Mouse (Mus musculus): ENCODE measurements around the gene Gm13276. TPM values are rescaled to one million over a fixed set of nuclear protein-coding genes. Genes with fewer than 3 reads are reported as not detected.
A peak's percentile ranks its signal among the peaks of the same experiment; 100 is the strongest.
"Not testable (repeated sequence)": the region's sequence is repeated elsewhere in the genome, so short reads cannot be mapped to it uniquely, and the experiment has no call there.

Gm13276 gene
- polyA plus RNA-seq, 1 experiment, result not detected

DNA sequence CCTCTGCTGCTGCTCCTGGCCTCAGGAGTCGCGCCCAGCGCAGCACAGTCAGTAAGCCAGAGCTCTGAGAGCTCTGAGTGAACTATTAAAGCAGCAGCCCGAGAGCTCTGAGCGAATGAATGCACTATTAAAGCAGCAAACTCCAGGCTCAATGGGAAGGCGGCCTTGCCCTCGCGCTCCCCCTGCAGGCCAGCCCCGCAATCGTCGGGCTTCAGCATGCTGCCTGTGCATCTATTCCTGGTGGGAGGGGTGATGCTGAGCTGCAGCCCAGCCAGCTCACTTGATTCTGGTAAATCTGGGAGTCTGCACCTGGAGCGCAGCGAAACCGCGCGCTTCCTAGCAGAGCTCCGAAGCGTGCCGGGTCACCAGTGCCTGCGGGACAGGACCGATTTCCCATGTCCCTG, 27.9 kb upstream of the Gm13276 start:
- H3K36me3 ChIP-seq (ENCODE audit: control insufficient read depth, insufficient read depth, low read length); H3K27me3 ChIP-seq (ENCODE audit: control insufficient read depth, insufficient read depth, low read length); H3K4me1 ChIP-seq (ENCODE audit: control insufficient read depth, insufficient read depth, insufficient read length): not testable (repeated sequence)
- Histone ChIP-seq H3K27ac (ENCODE audit: insufficient read depth, low read length) (peak overlapping the region; percentile 97), H3K4me3 (ENCODE audit: extremely low read depth, insufficient read depth, insufficient read length) (peak overlapping the region; percentile 83; the same call in 1 of the 2 replicates)
- peak; percentile 80 to 81 for DNase-seq (ENCODE audit: low read depth in 1 of 2, low spot score in 2 of 2)
- TF ChIP-seq CTCF (IDR thresholded peaks at IDR 0.05; ENCODE audit: extremely low read depth, insufficient read depth, insufficient read length, insufficient replicate concordance), result peak; percentile 60; the same call in 1 of the 2 replicates
- 1% methylated on average over 21 of the region's 21 CpGs for WGBS

DNA sequence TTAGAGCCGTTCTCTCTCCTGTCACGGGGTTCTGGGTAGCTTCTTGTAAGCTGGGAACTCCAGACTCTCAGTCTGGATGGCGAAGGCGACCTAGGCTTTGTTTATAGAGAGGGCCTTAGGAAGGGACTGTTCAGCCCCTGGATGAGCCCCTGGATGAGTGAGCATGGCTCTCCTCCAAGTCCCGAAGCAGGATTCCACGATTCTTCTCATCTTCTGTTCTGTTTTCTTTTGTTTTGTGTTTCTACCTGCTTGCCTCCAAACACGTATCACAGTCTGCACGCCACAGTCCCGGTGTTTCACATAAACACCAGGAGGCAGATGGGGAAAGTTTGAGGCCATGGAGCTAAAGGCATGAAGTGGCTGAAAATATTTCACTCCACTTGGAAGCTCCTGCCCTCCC, 26.8 kb upstream of the Gm13276 start:
- not testable (repeated sequence) for H3K4me3 ChIP-seq (ENCODE audit: extremely low read depth, insufficient read depth, insufficient read length); DNase-seq (ENCODE audit: low read depth in 1 of 2, low spot score in 2 of 2); H3K27ac ChIP-seq (ENCODE audit: insufficient read depth, low read length); H3K4me1 ChIP-seq (ENCODE audit: control insufficient read depth, insufficient read depth, insufficient read length); H3K27me3 ChIP-seq (ENCODE audit: control insufficient read depth, insufficient read depth, low read length); H3K36me3 ChIP-seq (ENCODE audit: control insufficient read depth, insufficient read depth, low read length)
- WGBS, result 90% methylated on average over 9 of the region's 9 CpGs

DNA sequence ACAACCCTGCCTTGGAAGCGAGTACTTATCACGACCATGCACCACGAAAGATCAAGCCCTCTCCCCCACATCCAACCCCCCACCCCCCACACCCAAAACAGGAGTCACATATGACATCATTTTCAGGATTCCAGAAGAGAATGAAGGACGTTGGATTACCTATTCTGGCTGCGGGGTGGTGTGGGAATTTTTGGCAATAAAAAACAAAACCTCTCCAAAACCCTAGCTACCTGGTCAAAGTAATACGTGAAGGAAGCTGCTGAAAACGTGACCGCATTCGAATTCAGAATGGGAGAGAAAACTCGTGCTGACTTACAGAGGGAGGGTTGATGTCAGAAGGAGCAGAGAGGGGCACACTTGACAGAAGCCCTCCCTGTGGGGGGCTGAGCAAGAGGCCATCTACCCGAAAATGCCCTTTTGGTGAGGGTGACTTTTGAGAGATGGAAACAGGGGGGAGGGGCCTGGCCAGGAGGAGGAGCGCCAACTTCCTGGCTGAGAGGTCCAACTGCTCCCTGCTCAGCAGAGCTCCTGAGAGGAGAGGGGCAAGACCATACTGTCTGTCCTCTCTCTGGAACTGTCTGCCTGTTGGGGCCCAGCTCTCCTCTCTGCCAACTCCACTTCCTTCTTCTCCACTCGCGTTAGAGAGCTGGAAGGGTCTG, 25.8 kb upstream of the Gm13276 start, which contains the start of gene Gm13283:
TSS of gene Gm13283 (plus strand) at position 510 of the 659 bp plus-strand sequence.
- H3K36me3 ChIP-seq (ENCODE audit: control insufficient read depth, insufficient read depth, low read length); H3K4me1 ChIP-seq (ENCODE audit: control insufficient read depth, insufficient read depth, insufficient read length); H3K27me3 ChIP-seq (ENCODE audit: control insufficient read depth, insufficient read depth, low read length): not testable (repeated sequence)
- peak in 1 of 2 experiments; percentile 26 for DNase-seq (ENCODE audit: low read depth in 1 of 2, low spot score in 2 of 2)
- Histone ChIP-seq H3K27ac (ENCODE audit: insufficient read depth, low read length) (peak within 1 kb of the TSS; percentile 50; the same call in 1 of the 2 replicates), H3K4me3 (ENCODE audit: extremely low read depth, insufficient read depth, insufficient read length) (peak within 1 kb of the TSS; percentile 61)
- 19% methylated on average over 11 of the region's 14 CpGs for WGBS

DNA sequence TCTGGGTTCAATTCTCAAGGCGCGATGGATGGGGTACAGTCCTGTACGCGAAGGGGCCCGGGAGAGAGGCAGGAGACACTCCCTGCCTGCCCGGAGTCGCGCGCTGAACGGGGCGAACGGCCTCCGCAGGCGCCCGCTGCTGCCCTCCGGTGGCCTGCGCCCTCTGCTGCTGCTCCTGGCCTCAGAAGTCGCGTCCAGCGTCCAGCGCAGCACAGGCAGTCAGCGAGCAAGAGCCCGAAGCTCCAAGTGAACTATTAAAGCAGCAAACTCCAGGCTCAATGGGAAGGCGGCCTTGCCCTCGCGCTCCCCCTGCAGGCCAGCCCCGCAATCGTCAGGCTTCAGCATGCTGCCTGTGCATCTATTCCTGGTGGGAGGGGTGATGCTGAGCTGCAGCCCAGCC, 25.1 kb upstream of the Gm13276 start:
- H3K36me3 ChIP-seq (ENCODE audit: control insufficient read depth, insufficient read depth, low read length); H3K27me3 ChIP-seq (ENCODE audit: control insufficient read depth, insufficient read depth, low read length); H3K4me1 ChIP-seq (ENCODE audit: control insufficient read depth, insufficient read depth, insufficient read length): not testable (repeated sequence)
- DNase-seq (ENCODE audit: low read depth in 1 of 2, low spot score in 2 of 2), result peak; percentile 50 to 52
- H3K4me3 ChIP-seq (ENCODE audit: extremely low read depth, insufficient read depth, insufficient read length), result peak overlapping the region; percentile 61
- peak overlapping the region; percentile 50; the same call in 1 of the 2 replicates for H3K27ac ChIP-seq (ENCODE audit: insufficient read depth, low read length)
- WGBS, result under 1% methylated on average over 26 of the region's 28 CpGs

DNA sequence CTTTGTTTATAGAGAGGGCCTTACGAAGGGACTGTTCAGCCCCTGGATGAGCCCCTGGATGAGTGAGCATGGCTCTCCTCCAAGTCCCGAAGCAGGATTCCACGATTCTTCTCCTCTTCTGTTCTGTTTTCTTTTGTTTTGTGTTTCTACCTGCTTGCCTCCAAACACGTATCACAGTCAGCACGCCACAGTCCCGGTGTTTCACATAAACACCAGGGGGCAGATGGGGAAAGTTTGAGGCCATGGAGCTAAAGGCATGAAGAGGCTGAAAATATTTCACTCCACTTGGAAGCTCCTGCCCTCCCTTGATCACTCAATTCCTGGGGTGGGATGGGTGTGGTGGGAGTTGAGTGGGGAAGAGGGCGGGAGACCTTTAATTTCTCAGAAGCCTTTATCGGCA, 23.7 kb upstream of the Gm13276 start:
- not testable (repeated sequence) for H3K27ac ChIP-seq (ENCODE audit: insufficient read depth, low read length); H3K4me1 ChIP-seq (ENCODE audit: control insufficient read depth, insufficient read depth, insufficient read length); H3K4me3 ChIP-seq (ENCODE audit: extremely low read depth, insufficient read depth, insufficient read length); H3K36me3 ChIP-seq (ENCODE audit: control insufficient read depth, insufficient read depth, low read length); H3K27me3 ChIP-seq (ENCODE audit: control insufficient read depth, insufficient read depth, low read length)
- DNase-seq (ENCODE audit: low read depth in 1 of 2, low spot score in 2 of 2), result peak in 1 of 2 experiments; percentile 69
- 73% methylated on average over 6 of the region's 8 CpGs for WGBS

DNA sequence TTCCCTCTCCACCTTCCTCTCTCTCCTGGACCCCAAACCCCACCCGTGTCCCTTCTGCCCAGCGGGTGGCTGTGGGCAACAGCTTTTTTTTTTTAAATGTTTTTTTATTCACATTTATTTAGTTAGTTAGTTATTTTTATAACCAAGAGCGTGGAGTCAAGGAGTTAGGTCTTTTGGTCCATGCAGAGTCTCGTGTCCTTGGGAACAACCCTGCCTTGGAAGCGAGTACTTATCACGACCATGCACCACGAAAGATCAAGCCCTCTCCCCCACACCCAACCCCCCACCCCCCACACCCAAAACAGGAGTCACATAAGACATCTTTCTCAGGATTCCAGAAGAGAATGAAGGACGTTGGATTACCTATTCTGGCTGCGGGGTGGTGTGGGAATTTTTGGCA, 23.2 kb upstream of the Gm13276 start:
- H3K4me1 ChIP-seq (ENCODE audit: control insufficient read depth, insufficient read depth, insufficient read length); H3K4me3 ChIP-seq (ENCODE audit: extremely low read depth, insufficient read depth, insufficient read length); DNase-seq (ENCODE audit: low read depth in 1 of 2, low spot score in 2 of 2); H3K27me3 ChIP-seq (ENCODE audit: control insufficient read depth, insufficient read depth, low read length); H3K36me3 ChIP-seq (ENCODE audit: control insufficient read depth, insufficient read depth, low read length); H3K27ac ChIP-seq (ENCODE audit: insufficient read depth, low read length): not testable (repeated sequence)
- 60% methylated on average over 9 of the region's 9 CpGs for WGBS

DNA sequence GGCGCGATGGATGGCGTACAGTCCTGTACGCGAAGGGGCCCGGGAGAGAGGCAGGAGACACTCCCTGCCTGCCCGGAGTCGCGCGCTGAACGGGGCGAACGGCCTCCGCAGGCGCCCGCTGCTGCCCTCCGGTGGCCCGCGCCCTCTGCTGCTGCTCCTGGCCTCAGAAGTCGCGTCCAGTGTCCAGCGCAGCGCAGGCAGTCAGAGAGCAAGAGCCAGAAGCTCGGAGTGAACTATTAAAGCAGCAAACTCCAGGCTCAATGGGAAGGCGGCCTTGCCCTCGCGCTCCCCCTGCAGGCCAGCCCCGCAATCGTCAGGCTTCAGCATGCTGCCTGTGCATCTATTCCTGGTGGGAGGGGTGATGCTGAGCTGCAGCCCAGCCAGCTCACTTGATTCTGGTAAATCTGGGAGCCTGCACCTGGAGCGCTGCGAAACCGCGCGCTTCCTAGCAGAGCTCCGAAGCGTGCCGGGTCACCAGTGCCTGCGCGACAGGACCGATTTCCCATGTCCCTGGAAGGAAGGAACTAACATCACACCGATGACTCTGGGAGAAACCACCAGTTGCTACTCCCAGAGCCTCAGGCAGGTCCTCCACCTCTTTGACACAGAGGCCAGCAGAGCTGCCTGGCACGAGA, 22.0 kb upstream of the Gm13276 start:
- H3K4me3 ChIP-seq (ENCODE audit: extremely low read depth, insufficient read depth, insufficient read length), result peak overlapping the region; percentile 51
- H3K4me1 ChIP-seq (ENCODE audit: control insufficient read depth, insufficient read depth, insufficient read length); H3K27me3 ChIP-seq (ENCODE audit: control insufficient read depth, insufficient read depth, low read length); H3K36me3 ChIP-seq (ENCODE audit: control insufficient read depth, insufficient read depth, low read length); H3K27ac ChIP-seq (ENCODE audit: insufficient read depth, low read length): not testable (repeated sequence)
- peak in 1 of 2 experiments; percentile 32 for DNase-seq (ENCODE audit: low read depth in 1 of 2, low spot score in 2 of 2)
- WGBS, result 2% methylated on average over 32 of the region's 42 CpGs

DNA sequence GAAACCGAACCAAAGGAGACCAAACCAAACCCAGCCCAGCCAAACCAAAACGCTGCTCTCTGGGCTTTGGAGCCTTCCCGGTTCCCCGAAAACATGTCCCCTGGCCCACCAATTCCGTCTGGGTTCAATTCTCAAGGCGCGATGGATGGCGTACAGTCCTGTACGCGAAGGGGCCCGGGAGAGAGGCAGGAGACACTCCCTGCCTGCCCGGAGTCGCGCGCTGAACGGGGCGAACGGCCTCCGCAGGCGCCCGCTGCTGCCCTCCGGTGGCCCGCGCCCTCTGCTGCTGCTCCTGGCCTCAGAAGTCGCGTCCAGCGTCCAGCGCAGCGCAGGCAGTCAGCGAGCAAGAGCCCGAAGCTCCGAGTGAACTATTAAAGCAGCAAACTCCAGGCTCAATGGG, 12.0 kb upstream of the Gm13276 start, which contains the start of gene Gm13290:
TSS of gene Gm13290 (plus strand) at position 301 of the 400 bp plus-strand sequence.
- H3K27ac ChIP-seq (ENCODE audit: insufficient read depth, low read length); DNase-seq (ENCODE audit: low read depth in 1 of 2, low spot score in 2 of 2); H3K4me3 ChIP-seq (ENCODE audit: extremely low read depth, insufficient read depth, insufficient read length); H3K27me3 ChIP-seq (ENCODE audit: control insufficient read depth, insufficient read depth, low read length); H3K4me1 ChIP-seq (ENCODE audit: control insufficient read depth, insufficient read depth, insufficient read length); H3K36me3 ChIP-seq (ENCODE audit: control insufficient read depth, insufficient read depth, low read length): not testable (repeated sequence)
- WGBS, result no CpG with 5 or more reads among the region's 32 CpGs

DNA sequence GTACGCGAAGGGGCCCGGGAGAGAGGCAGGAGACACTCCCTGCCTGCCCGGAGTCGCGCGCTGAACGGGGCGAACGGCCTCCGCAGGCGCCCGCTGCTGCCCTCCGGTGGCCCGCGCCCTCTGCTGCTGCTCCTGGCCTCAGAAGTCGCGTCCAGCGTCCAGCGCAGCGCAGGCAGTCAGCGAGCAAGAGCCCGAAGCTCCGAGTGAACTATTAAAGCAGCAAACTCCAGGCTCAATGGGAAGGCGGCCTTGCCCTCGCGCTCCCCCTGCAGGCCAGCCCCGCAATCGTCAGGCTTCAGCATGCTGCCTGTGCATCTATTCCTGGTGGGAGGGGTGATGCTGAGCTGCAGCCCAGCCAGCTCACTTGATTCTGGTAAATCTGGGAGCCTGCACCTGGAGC, 8.9 kb upstream of the Gm13276 start, which contains the start of gene Gm13289:
TSS of gene Gm13289 (plus strand) at position 301 of the 400 bp plus-strand sequence.
- not testable (repeated sequence) for H3K27ac ChIP-seq (ENCODE audit: insufficient read depth, low read length); DNase-seq (ENCODE audit: low read depth in 1 of 2, low spot score in 2 of 2); H3K27me3 ChIP-seq (ENCODE audit: control insufficient read depth, insufficient read depth, low read length); H3K36me3 ChIP-seq (ENCODE audit: control insufficient read depth, insufficient read depth, low read length); H3K4me3 ChIP-seq (ENCODE audit: extremely low read depth, insufficient read depth, insufficient read length); H3K4me1 ChIP-seq (ENCODE audit: control insufficient read depth, insufficient read depth, insufficient read length)
- no CpG with 5 or more reads among the region's 29 CpGs for WGBS

DNA sequence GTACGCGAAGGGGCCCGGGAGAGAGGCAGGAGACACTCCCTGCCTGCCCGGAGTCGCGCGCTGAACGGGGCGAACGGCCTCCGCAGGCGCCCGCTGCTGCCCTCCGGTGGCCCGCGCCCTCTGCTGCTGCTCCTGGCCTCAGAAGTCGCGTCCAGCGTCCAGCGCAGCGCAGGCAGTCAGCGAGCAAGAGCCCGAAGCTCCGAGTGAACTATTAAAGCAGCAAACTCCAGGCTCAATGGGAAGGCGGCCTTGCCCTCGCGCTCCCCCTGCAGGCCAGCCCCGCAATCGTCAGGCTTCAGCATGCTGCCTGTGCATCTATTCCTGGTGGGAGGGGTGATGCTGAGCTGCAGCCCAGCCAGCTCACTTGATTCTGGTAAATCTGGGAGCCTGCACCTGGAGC, 6.0 kb upstream of the Gm13276 start, which contains the start of gene Gm13272:
TSS of gene Gm13272 (plus strand) at position 301 of the 400 bp plus-strand sequence.
- not testable (repeated sequence) for DNase-seq (ENCODE audit: low read depth in 1 of 2, low spot score in 2 of 2); H3K4me1 ChIP-seq (ENCODE audit: control insufficient read depth, insufficient read depth, insufficient read length); H3K27ac ChIP-seq (ENCODE audit: insufficient read depth, low read length); H3K4me3 ChIP-seq (ENCODE audit: extremely low read depth, insufficient read depth, insufficient read length); H3K36me3 ChIP-seq (ENCODE audit: control insufficient read depth, insufficient read depth, low read length); H3K27me3 ChIP-seq (ENCODE audit: control insufficient read depth, insufficient read depth, low read length)
- no CpG with 5 or more reads among the region's 29 CpGs for WGBS

Measured in spleen, adult 2 months (tissue).